Mouse (Mus musculus) heart, embryonic 13.5 days (tissue): ENCODE measurements around the gene Piga. TPM values are rescaled to one million over a fixed set of nuclear protein-coding genes. Genes with fewer than 3 reads are reported as not detected.

Source experiments
- ATAC-seq: fragments of 200-750 bp; cut with Nextera tagmentation; 2 replicates; pipeline ENCODE4 v1.8.0; 2017; ENCODE audit warnings: moderate TSS enrichment; ENCODE audit not compliant: insufficient number of reproducible peaks, low FRiP score, low TSS enrichment; ENCODE audit errors: extremely low read depth
- H3K27ac ChIP-seq: fragments of 300-500 bp; sonication (generic); replicated peaks from 2 replicates; pipeline ENCODE4 v1.5.1; 2015; ENCODE audit warnings: moderate library complexity, mild to moderate bottlenecking, inconsistent platforms
- H3K27me3 ChIP-seq: fragments of 300-500 bp; sonication (generic); replicated peaks from 2 replicates; pipeline ENCODE4 v1.6.1; 2015; ENCODE audit warnings: mild to moderate bottlenecking, inconsistent platforms
- H3K36me3 ChIP-seq: fragments of 300-500 bp; sonication (generic); 2 replicates; pipeline ENCODE4 v1.6.1; 2015; ENCODE audit warnings: mild to moderate bottlenecking, inconsistent platforms
- H3K4me1 ChIP-seq: fragments of 300-500 bp; sonication (generic); 2 replicates; pipeline ENCODE4 v1.6.1; 2015; ENCODE audit warnings: inconsistent platforms
- H3K4me2 ChIP-seq: fragments of 300-500 bp; sonication (generic); 2 replicates; pipeline ENCODE4 v1.6.1; 2015; ENCODE audit warnings: inconsistent platforms, mild to moderate bottlenecking, moderate library complexity
- H3K4me3 ChIP-seq: fragments of 300-500 bp; sonication (generic); 2 replicates; pipeline ENCODE4 v1.5.1; 2015; ENCODE audit warnings: moderate library complexity, mild to moderate bottlenecking, inconsistent platforms
- H3K9ac ChIP-seq: fragments of 300-500 bp; sonication (generic); 2 replicates; pipeline ENCODE4 v1.6.1; 2015; ENCODE audit warnings: inconsistent platforms, mild to moderate bottlenecking, moderate library complexity
- H3K9me3 ChIP-seq: fragments of 300-500 bp; sonication (generic); 2 replicates; pipeline ENCODE4 v1.6.1; 2016; ENCODE audit warnings: inconsistent platforms
- WGBS: fragments of 180-500 bp; shearing (Covaris S2); methylation state at CpG from one replicate; pipeline ENCODE4 v1.1.7; 2015; ENCODE audit warnings: mixed read lengths; 5-methylcytosine and 5-hydroxymethylcytosine counted together
- polyA plus RNA-seq: library from polyadenylated mRNA; unstranded; fragments of >200 nt; fragmentation: Nextera tagmentation; extraction: Ambion mirVana; gene quantifications from 2 replicates; pipeline ENCODE4 v1.2.1, GENCODE M21; 2015

Gene Piga
- polyA plus RNA-seq, 1 experiment from 2014 or later, result 6.5 TPM

DNA sequence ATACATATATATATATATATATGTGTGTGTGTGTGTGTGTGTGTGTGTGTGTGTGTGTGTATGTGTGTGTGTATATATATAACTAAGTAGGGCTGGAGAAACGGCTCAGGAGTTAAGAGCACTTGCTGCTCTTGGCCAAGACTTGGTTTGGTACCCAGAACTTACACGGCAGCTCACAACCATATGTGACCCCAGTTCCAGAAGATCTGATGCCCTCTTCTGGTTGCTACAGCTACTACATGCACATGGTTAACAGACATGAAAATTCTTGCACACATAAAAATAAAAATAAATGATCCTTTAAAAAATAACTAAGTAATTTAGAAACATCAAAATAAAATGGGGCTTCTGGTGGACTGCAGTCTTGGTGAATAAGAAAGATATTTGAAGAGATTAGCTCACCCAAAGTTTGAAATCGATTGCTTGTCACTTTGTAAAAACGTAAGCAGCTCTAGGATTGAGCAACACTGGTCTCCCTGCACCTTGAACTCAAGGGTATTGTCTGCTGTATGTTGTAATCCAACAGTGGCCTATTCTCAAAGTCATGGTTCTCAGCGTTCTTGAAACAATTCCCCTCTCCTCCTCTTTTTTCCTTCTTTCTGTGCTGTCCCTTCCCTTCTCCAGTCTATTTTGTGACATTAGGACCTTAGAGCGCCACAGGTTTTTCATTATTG lies 39.8 kb downstream of the Piga start:
- no peak for ATAC-seq
- H3K9ac ChIP-seq, result no peak overlapping the region
- H3K4me2 ChIP-seq, result no peak overlapping the region
- peaks cover 3% of the 10 kb centered on the region; the same call in 1 of the 2 replicates for H3K27me3 ChIP-seq
- H3K4me1 ChIP-seq, result no peaks in the 10 kb centered on the region
- H3K4me3 ChIP-seq, result no peak overlapping the region
- no peak overlapping the region for H3K27ac ChIP-seq
- H3K9me3 ChIP-seq, result no peaks in the 10 kb centered on the region
- no peaks in the 10 kb centered on the region for H3K36me3 ChIP-seq
- 59% methylated on average over 6 of the region's 6 CpGs for WGBS

Other genes starting within 250 kb of the Piga start
- 5.8 and 5.9 TPM in 2 replicates for gene Bmx, start 161.6 kb upstream of the Piga start, polyA plus RNA-seq
- 8.1 and 10.0 TPM in 2 replicates for gene Pir, start 150.4 kb upstream of the Piga start, polyA plus RNA-seq
- 3.3 and 4.7 TPM in 2 replicates for gene Vegfd, start 46.4 kb upstream of the Piga start, polyA plus RNA-seq
- gene Asb11, start 17.2 kb downstream of the Piga start, polyA plus RNA-seq, result 19.7 TPM in 2 replicates
- not detected in 2 replicates for gene Asb9, start 86.5 kb downstream of the Piga start, polyA plus RNA-seq